ENCODE assay signal across 8 mouse cellular contexts in the genomic region with DNA sequence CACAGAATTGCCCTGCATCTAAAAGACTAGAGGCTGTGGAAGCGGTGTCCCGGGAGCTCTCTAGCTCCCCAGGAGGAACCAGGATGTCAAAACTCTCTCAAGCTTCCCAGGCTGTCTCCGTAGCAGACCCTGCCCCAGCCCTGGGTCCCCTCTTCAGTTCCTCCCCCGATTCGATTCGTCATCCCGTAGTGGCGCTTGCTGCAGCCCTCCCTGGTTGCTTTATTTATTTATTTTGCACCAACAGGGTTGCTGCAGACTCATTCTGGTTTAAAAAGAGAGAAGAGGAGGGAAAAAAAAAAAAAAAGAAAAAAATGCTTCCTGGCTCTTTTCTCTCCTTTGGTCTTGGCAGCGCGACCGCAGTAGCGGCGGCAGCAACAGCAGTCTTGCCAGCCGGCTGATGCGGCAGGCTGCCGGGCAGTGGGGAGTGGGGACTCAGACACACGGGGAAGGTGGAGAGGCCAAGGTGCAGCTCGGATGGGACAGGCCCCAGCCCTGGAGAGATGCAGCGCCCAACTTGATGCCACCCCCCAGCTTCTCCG. TPM values are rescaled to one million over a fixed set of nuclear protein-coding genes. Genes with fewer than 3 reads are reported as not detected.
DNase-seq lines count a peak whose midpoint lies in the region; ATAC-seq and TF ChIP-seq lines count a peak whose summit lies in the region.

No protein-coding gene starts in this region.

- H3K4me2 ChIP-seq in forebrain, embryonic 12.5 days, result peak overlapping the region; percentile 64
- H3K4me2 ChIP-seq in neural tube, embryonic 11.5 days (ENCODE audit: low read depth), result peak overlapping the region; percentile 59

- intact Hi-C loops in left cerebral cortex, adult 2 months (cut with DNase I), result no loop called here

- no peak for DNase-seq in left cerebral cortex, adult 2 months (ENCODE audit: extremely low spot score in 1 of 2, low spot score in 2 of 2)
- no peak for DNase-seq in left cerebral cortex, adult 8-10 months (ENCODE audit: low spot score in 2 of 2)
- peak; percentile 43 for DNase-seq in cerebellum, adult 9-11 months
- DNase-seq in kidney, postnatal 10 days, result peak; percentile 28
- peak; percentile 66 for DNase-seq in neural tube, embryonic 11.5 days (ENCODE audit: low spot score)
- DNase-seq in gastrocnemius, postnatal 10 days, result no peak
- DNase-seq in ovary, adult 18-20 months (ENCODE audit: low spot score), result no peak

- H3K4me1 ChIP-seq in forebrain, embryonic 12.5 days, result peaks cover 17% of the 10 kb centered on the region
- peaks cover 8% of the 10 kb centered on the region; the same call in 1 of the 2 replicates for H3K4me1 ChIP-seq in neural tube, embryonic 11.5 days (ENCODE audit: control insufficient read depth, insufficient read depth, low read length)

- peak; percentile 68; the same call in 1 of the 2 replicates for ATAC-seq in forebrain, embryonic 12.5 days (ENCODE audit: low FRiP score)
- ATAC-seq in neural tube, embryonic 11.5 days (ENCODE audit: insufficient read depth, low FRiP score, low TSS enrichment), result peak; percentile 31; the same call in 1 of the 2 replicates

- WGBS in forebrain, embryonic 12.5 days, result under 1% methylated on average over 20 of the region's 20 CpGs
- WGBS in neural tube, embryonic 11.5 days, result under 1% methylated on average over 20 of the region's 20 CpGs

- H3K4me3 ChIP-seq in left cerebral cortex, adult 2 months, result peak overlapping the region; percentile 39
- H3K4me3 ChIP-seq in forebrain, embryonic 12.5 days (replicated peaks), result peak overlapping the region; percentile 40
- H3K4me3 ChIP-seq in neural tube, embryonic 11.5 days (ENCODE audit: low read depth, low read length), result peak overlapping the region; percentile 29

- no peaks in the 10 kb centered on the region for H3K36me3 ChIP-seq in forebrain, embryonic 12.5 days (replicated peaks)
- no peaks in the 10 kb centered on the region for H3K36me3 ChIP-seq in neural tube, embryonic 11.5 days (ENCODE audit: control insufficient read depth, insufficient read depth, low read length)

- TF ChIP-seq CTCF in left cerebral cortex, adult 2 months (IDR thresholded peaks at IDR 0.05), result peak; percentile 33; the same call in 1 of the 2 replicates

- peak overlapping the region; percentile 51 for H3K9ac ChIP-seq in forebrain, embryonic 12.5 days
- peak overlapping the region; percentile 52; the same call in 1 of the 2 replicates for H3K9ac ChIP-seq in neural tube, embryonic 11.5 days (ENCODE audit: low read length)

- peaks cover 26% of the 10 kb centered on the region for H3K27me3 ChIP-seq in forebrain, embryonic 12.5 days
- no peaks in the 10 kb centered on the region for H3K27me3 ChIP-seq in neural tube, embryonic 11.5 days (ENCODE audit: control insufficient read depth, insufficient read depth, low read length)

- H3K27ac ChIP-seq in left cerebral cortex, adult 2 months, result no peak overlapping the region
- H3K27ac ChIP-seq in forebrain, embryonic 12.5 days, result no peak overlapping the region
- H3K27ac ChIP-seq in neural tube, embryonic 11.5 days (ENCODE audit: low read depth, low read length), result no peak overlapping the region

- no peaks in the 10 kb centered on the region for H3K9me3 ChIP-seq in forebrain, embryonic 12.5 days
- H3K9me3 ChIP-seq in neural tube, embryonic 11.5 days (ENCODE audit: control insufficient read depth, low read length), result no peaks in the 10 kb centered on the region

RNA-seq across cellular contexts. Expression of gene Lingo4, which starts 0.7 kb away (rescaled TPM):
- 1 to 10 TPM in 1 of 2 experiments, under 1 TPM in 1; 0.72 to 1.1 TPM for total RNA-seq in left cerebral cortex, adult 2 months (2021)
- total RNA-seq in left cerebral cortex, adult 8-10 months (2022), result 1 to 10 TPM in 3 of 4 experiments, under 1 TPM in 1; 0.97 to 1.2 (median 1.1) TPM
- polyA plus RNA-seq in forebrain, embryonic 12.5 days (2016; fragmentation: Nextera tagmentation; extraction: Ambion mirVana), result 0.78 and 0.82 TPM in 2 replicates
- 0.33 and 0.46 TPM in 2 replicates for polyA plus RNA-seq in neural tube, embryonic 11.5 days (2014; fragmentation: Nextera tagmentation; extraction: Ambion mirVana)
- under 1 TPM in 1 of 2 experiments, not detected in 1; 0.25 TPM for total RNA-seq in gastrocnemius, postnatal 10 days (2021)

RNA-seq across cellular contexts. Expression of gene Tdrkh, which starts 14.1 kb away (rescaled TPM):
- total RNA-seq in left cerebral cortex, adult 2 months (2021), result 10 to 100 TPM; 38.8 to 38.9 TPM
- total RNA-seq in left cerebral cortex, adult 8-10 months (2022), result 10 to 100 TPM; 38.3 to 42.1 (median 41.7) TPM
- polyA plus RNA-seq in forebrain, embryonic 12.5 days (2016; fragmentation: Nextera tagmentation; extraction: Ambion mirVana), result 67.2 and 67.8 TPM in 2 replicates
- 43.8 and 48.1 TPM in 2 replicates for polyA plus RNA-seq in neural tube, embryonic 11.5 days (2014; fragmentation: Nextera tagmentation; extraction: Ambion mirVana)
- 1 to 10 TPM; 6.3 to 8.9 TPM for total RNA-seq in gastrocnemius, postnatal 10 days (2021)

RNA-seq across cellular contexts. Expression of gene Rorc, which starts 26.4 kb away (rescaled TPM):
- under 1 TPM; 0.52 to 0.91 TPM for total RNA-seq in left cerebral cortex, adult 2 months (2021)
- total RNA-seq in left cerebral cortex, adult 8-10 months (2022), result 1 to 10 TPM; 1.3 to 2.6 (median 2.0) TPM
- 1.3 and 2.0 TPM in 2 replicates for polyA plus RNA-seq in forebrain, embryonic 12.5 days (2016; fragmentation: Nextera tagmentation; extraction: Ambion mirVana)
- polyA plus RNA-seq in neural tube, embryonic 11.5 days (2014; fragmentation: Nextera tagmentation; extraction: Ambion mirVana), result 0.28 TPM in 1 of 2 replicates, not detected in the other
- 10 to 100 TPM; 18.2 to 19.9 TPM for total RNA-seq in gastrocnemius, postnatal 10 days (2021)

RNA-seq across cellular contexts. Expression of gene C2cd4d, which starts 36.8 kb away (rescaled TPM):
- total RNA-seq in left cerebral cortex, adult 2 months (2021), result under 1 TPM in 1 of 2 experiments, not detected in 1; 0.44 TPM
- total RNA-seq in left cerebral cortex, adult 8-10 months (2022), result under 1 TPM in 2 of 4 experiments, not detected in 2; 0.25 to 0.58 TPM
- 0.87 and 1.8 TPM in 2 replicates for polyA plus RNA-seq in forebrain, embryonic 12.5 days (2016; fragmentation: Nextera tagmentation; extraction: Ambion mirVana)
- 1.4 and 1.6 TPM in 2 replicates for polyA plus RNA-seq in neural tube, embryonic 11.5 days (2014; fragmentation: Nextera tagmentation; extraction: Ambion mirVana)
- under 1 TPM; 0.34 to 0.56 TPM for total RNA-seq in gastrocnemius, postnatal 10 days (2021)

RNA-seq across cellular contexts. Expression of gene Mrpl9, which starts 44.1 kb away (rescaled TPM):
- total RNA-seq in left cerebral cortex, adult 2 months (2021), result 10 to 100 TPM; 38.6 to 41.6 TPM
- 10 to 100 TPM; 32.7 to 40.7 (median 38.1) TPM for total RNA-seq in left cerebral cortex, adult 8-10 months (2022)
- 63.2 and 63.9 TPM in 2 replicates for polyA plus RNA-seq in forebrain, embryonic 12.5 days (2016; fragmentation: Nextera tagmentation; extraction: Ambion mirVana)
- polyA plus RNA-seq in neural tube, embryonic 11.5 days (2014; fragmentation: Nextera tagmentation; extraction: Ambion mirVana), result 64.7 and 68.3 TPM in 2 replicates
- 10 to 100 TPM; 42.3 to 54.0 TPM for total RNA-seq in gastrocnemius, postnatal 10 days (2021)

Comparison
In these comparisons a context has a peak if more than half of its experiments do, and no peak if none do; other contexts are left out.
1. DNase-seq: peak in cerebellum, adult 9-11 months (single experiment), kidney, postnatal 10 days (single experiment) and neural tube, embryonic 11.5 days (single experiment); none in left cerebral cortex, adult 2 months (0 of 2), left cerebral cortex, adult 8-10 months (0 of 2), gastrocnemius, postnatal 10 days (single experiment) and ovary, adult 18-20 months (single experiment).
2. RNA of gene Rorc, which starts 26.4 kb away (total RNA-seq): 18.2 to 19.9 TPM in gastrocnemius, postnatal 10 days; 1.3 to 2.6 TPM in left cerebral cortex, adult 8-10 months and 0.52 to 0.91 TPM in left cerebral cortex, adult 2 months; every median in the first group is over 4 times any median in the second.
3. Peak in every context shown above with its lines, with median percentiles within 50 percentile points of each other: H3K4me3 ChIP-seq.